Mouse (Mus musculus): ENCODE data around the gene Mpp6. TPM values are rescaled to one million over a fixed set of nuclear protein-coding genes. Genes with fewer than 3 reads are reported as not detected.

Mpp6 gene
- 20.3 and 26.2 TPM in 2 replicates for total RNA-seq (2023)

GRCm38 (mm10) chr6:50109757-50110378 lies at the start of gene Mpp6:
Gene Mpp6 (plus strand): TSS chr6:50110241.

Other genes with a start within 250 kb of the Mpp6 start
- gene Gsdme, start 153.6 kb downstream of the Mpp6 start, total RNA-seq (2023) = 88.1 and 104 TPM in 2 replicates